32 mouse cellular contexts compared by ENCODE assay signal in genomic region chr5:144083521-144083920, GRCm38 (mm10). TPM values are rescaled to one million over a fixed set of nuclear protein-coding genes. Genes with fewer than 3 reads are reported as not detected.
DNase-seq lines count a peak whose midpoint lies in the region; ATAC-seq lines count a peak whose summit lies in the region.
"Had no signal": no experiment of that assay in that cellular context is flagged by ENCODE, and none has a peak within 500 bp of the region (broad histone marks: within the 10 kb centered on the region; RNA-seq: fewer than 3 reads in every experiment).

No protein-coding gene starts in this region.

- WGBS in forebrain, embryonic 14.5 days, result 90% methylated on average over 2 of the region's 2 CpGs
- 92% methylated on average over 2 of the region's 2 CpGs for WGBS in forebrain, embryonic 12.5 days

- H3K9me3 ChIP-seq in forebrain, embryonic 14.5 days (replicated peaks; ENCODE audit: control insufficient read depth, low read length), result no peaks in the 10 kb centered on the region
- peaks cover 3% of the 10 kb centered on the region; the same call in 1 of the 2 replicates for H3K9me3 ChIP-seq in forebrain, embryonic 12.5 days
- H3K9me3 ChIP-seq: embryonic facial prominence, embryonic 10.5 days; embryonic facial prominence, embryonic 13.5 days; heart, embryonic 12.5 days; heart, embryonic 15.5 days; hindbrain, embryonic 10.5 days; hindbrain, embryonic 13.5 days; intestine, embryonic 15.5 days had no signal

- no peak overlapping the region for H3K4me3 ChIP-seq in forebrain, embryonic 14.5 days (ENCODE audit: low read depth, low read length)
- H3K4me3 ChIP-seq in forebrain, embryonic 12.5 days (replicated peaks), result no peak overlapping the region
- H3K4me3 ChIP-seq: embryonic facial prominence, embryonic 10.5 days; embryonic facial prominence, embryonic 13.5 days; erythroblast, embryonic 14.5 days; gastrocnemius, adult 2 months; heart, embryonic 12.5 days; heart, embryonic 15.5 days; hindbrain, embryonic 10.5 days; hindbrain, embryonic 13.5 days; intestine, embryonic 15.5 days had no signal

- H3K27me3 ChIP-seq in forebrain, embryonic 14.5 days (replicated peaks; ENCODE audit: control insufficient read depth, insufficient read depth, low read length), result no peaks in the 10 kb centered on the region
- no peaks in the 10 kb centered on the region for H3K27me3 ChIP-seq in forebrain, embryonic 12.5 days
- H3K27me3 ChIP-seq: embryonic facial prominence, embryonic 13.5 days; heart, embryonic 12.5 days; heart, embryonic 15.5 days; hindbrain, embryonic 13.5 days; intestine, embryonic 15.5 days had no signal

- H3K36me3 ChIP-seq in forebrain, embryonic 14.5 days (ENCODE audit: control insufficient read depth, insufficient read depth, low read length), result no peaks in the 10 kb centered on the region
- H3K36me3 ChIP-seq in forebrain, embryonic 12.5 days (replicated peaks), result no peaks in the 10 kb centered on the region
- H3K36me3 ChIP-seq: embryonic facial prominence, embryonic 10.5 days; embryonic facial prominence, embryonic 13.5 days; heart, embryonic 12.5 days; heart, embryonic 15.5 days; hindbrain, embryonic 10.5 days; hindbrain, embryonic 13.5 days; intestine, embryonic 15.5 days had no signal

- H3K9ac ChIP-seq in forebrain, embryonic 14.5 days (ENCODE audit: low read length), result no peak overlapping the region
- H3K9ac ChIP-seq in forebrain, embryonic 12.5 days, result no peak overlapping the region
- H3K9ac ChIP-seq: embryonic facial prominence, embryonic 13.5 days; heart, embryonic 12.5 days; heart, embryonic 15.5 days; hindbrain, embryonic 13.5 days; intestine, embryonic 15.5 days had no signal

- no peaks in the 10 kb centered on the region for H3K4me1 ChIP-seq in forebrain, embryonic 14.5 days (ENCODE audit: control insufficient read depth, insufficient read depth, low read length)
- no peaks in the 10 kb centered on the region for H3K4me1 ChIP-seq in forebrain, embryonic 12.5 days
- H3K4me1 ChIP-seq: embryonic facial prominence, embryonic 10.5 days; embryonic facial prominence, embryonic 13.5 days; heart, embryonic 12.5 days; heart, embryonic 15.5 days; hindbrain, embryonic 10.5 days; intestine, embryonic 15.5 days had no signal

- DNase-seq in forebrain, embryonic 14.5 days (ENCODE audit: low spot score), result peak; percentile 47
- DNase-seq in frontal cortex, postnatal 25 days (ENCODE audit: low spot score in 2 of 2), result no peak
- DNase-seq in R1 (ENCODE audit: low read depth, low spot score), result peak; percentile 42
- no peak for DNase-seq in cerebellum, postnatal 25 days
- DNase-seq in layer of hippocampus, adult 8-10 months (ENCODE audit: low spot score in 2 of 2), result no peak
- DNase-seq: adrenal gland, adult 8-10 months; adrenal gland, postnatal 25 days; cerebellum, adult 11 months; cerebellum, adult 2 months; cerebellum, adult 9-11 months; cerebellum, postnatal 36 days; embryo, embryonic 11 days; gastrocnemius, adult 2 months; gastrocnemius, postnatal 14 days; heart, adult 18-20 months; heart, postnatal 10 days; heart, postnatal 36 days; kidney, adult 11 months had no signal

- ATAC-seq in forebrain, embryonic 14.5 days, result no peak
- ATAC-seq in forebrain, embryonic 12.5 days (ENCODE audit: low FRiP score), result no peak
- peak; percentile 92 for ATAC-seq in frontal cortex, adult (ENCODE audit: low TSS enrichment)
- ATAC-seq: activated CD4-positive, CD25-positive, alpha-beta regulatory T cell, adult 4 months; hindbrain, embryonic 16.5 days; intestine, embryonic 15.5 days had no signal

- H3K4me2 ChIP-seq in forebrain, embryonic 14.5 days (ENCODE audit: low read length), result no peak overlapping the region
- H3K4me2 ChIP-seq in forebrain, embryonic 12.5 days, result no peak overlapping the region
- H3K4me2 ChIP-seq: embryonic facial prominence, embryonic 13.5 days; heart, embryonic 12.5 days; heart, embryonic 15.5 days; hindbrain, embryonic 13.5 days; intestine, embryonic 15.5 days had no signal

- H3K27ac ChIP-seq in forebrain, embryonic 14.5 days (ENCODE audit: low read depth, low read length), result no peak overlapping the region
- H3K27ac ChIP-seq in forebrain, embryonic 12.5 days, result no peak overlapping the region
- H3K27ac ChIP-seq: embryonic facial prominence, embryonic 10.5 days; embryonic facial prominence, embryonic 13.5 days; gastrocnemius, adult 2 months; heart, embryonic 15.5 days; hindbrain, embryonic 10.5 days; hindbrain, embryonic 13.5 days; intestine, embryonic 15.5 days had no signal

RNA-seq across cellular contexts. Expression of gene Lmtk2, which starts 16.7 kb away (rescaled TPM):
- 5.2 and 7.4 TPM in 2 replicates for polyA plus RNA-seq in forebrain, embryonic 14.5 days (2014; fragmentation: Nextera tagmentation; extraction: Ambion mirVana)
- 9.5 and 10.3 TPM in 2 replicates for polyA plus RNA-seq in forebrain, embryonic 12.5 days (2016; fragmentation: Nextera tagmentation; extraction: Ambion mirVana)
- total RNA-seq in layer of hippocampus, adult 8-10 months (2022), result 100 to 1,000 TPM in 2 of 4 experiments, 10 to 100 TPM in 2; 76.3 to 105 (median 90.6) TPM

RNA-seq across cellular contexts. Expression of gene Ocm, which starts 57.1 kb away (rescaled TPM):
- 0.90 TPM in 1 of 2 replicates, not detected in the other for polyA plus RNA-seq in forebrain, embryonic 14.5 days (2014; fragmentation: Nextera tagmentation; extraction: Ambion mirVana)
- not detected in 2 replicates for polyA plus RNA-seq in forebrain, embryonic 12.5 days (2016; fragmentation: Nextera tagmentation; extraction: Ambion mirVana)
- not detected for total RNA-seq in layer of hippocampus, adult 8-10 months (2022)
- total RNA-seq: adrenal gland, adult 8-10 months; adrenal gland, postnatal 25 days; gastrocnemius, adult 2 months; gastrocnemius, postnatal 14 days; gastrocnemius, postnatal 4 days; heart, adult 18-20 months; heart, postnatal 10 days; heart, postnatal 36 days; MEL had no signal
- polyA plus RNA-seq: activated CD4-positive, CD25-positive, alpha-beta regulatory T cell, adult 4 months; cerebellum, adult 2 months; embryonic facial prominence, embryonic 10.5 days; embryonic facial prominence, embryonic 13.5 days; erythroblast, embryonic 14.5 days; heart, embryonic 12.5 days; heart, embryonic 15.5 days; hindbrain, embryonic 10.5 days; hindbrain, embryonic 13.5 days; intestine, embryonic 15.5 days had no signal

Comparison
In these comparisons a context has a peak if more than half of its experiments do, and no peak if none do; other contexts are left out.
1. DNase-seq: peak in forebrain, embryonic 14.5 days (single experiment) and R1 (single experiment); none in frontal cortex, postnatal 25 days (0 of 2), cerebellum, postnatal 25 days (0 of 2) and layer of hippocampus, adult 8-10 months (0 of 2).